Mouse (Mus musculus): ENCODE data around the gene Fermt2.

- TF ChIP-seq TAL1 (IDR thresholded peaks at IDR 0.05; ENCODE audit: low read length) = no peak
- no peak for TF ChIP-seq GATA1 (IDR thresholded peaks at IDR 0.05; ENCODE audit: low read length)
Observed at GRCm38 (mm10) chr14:45476990-45477389, 52.9 kb downstream of the Fermt2 start.

All from erythroblast, embryonic 14.5 days (primary cell).